Mouse (Mus musculus) frontal cortex, postnatal 10 days (tissue): ENCODE data around the gene Gpc4.

Experiments used
- DNase-seq, 2 experiments: peaks; one replicate each; pipeline ENCODE4 v3.0.0; 2022; ENCODE audit warnings: low spot score in 2 of 2, mixed read lengths in 1 of 2

The Gpc4 gene

DNA sequence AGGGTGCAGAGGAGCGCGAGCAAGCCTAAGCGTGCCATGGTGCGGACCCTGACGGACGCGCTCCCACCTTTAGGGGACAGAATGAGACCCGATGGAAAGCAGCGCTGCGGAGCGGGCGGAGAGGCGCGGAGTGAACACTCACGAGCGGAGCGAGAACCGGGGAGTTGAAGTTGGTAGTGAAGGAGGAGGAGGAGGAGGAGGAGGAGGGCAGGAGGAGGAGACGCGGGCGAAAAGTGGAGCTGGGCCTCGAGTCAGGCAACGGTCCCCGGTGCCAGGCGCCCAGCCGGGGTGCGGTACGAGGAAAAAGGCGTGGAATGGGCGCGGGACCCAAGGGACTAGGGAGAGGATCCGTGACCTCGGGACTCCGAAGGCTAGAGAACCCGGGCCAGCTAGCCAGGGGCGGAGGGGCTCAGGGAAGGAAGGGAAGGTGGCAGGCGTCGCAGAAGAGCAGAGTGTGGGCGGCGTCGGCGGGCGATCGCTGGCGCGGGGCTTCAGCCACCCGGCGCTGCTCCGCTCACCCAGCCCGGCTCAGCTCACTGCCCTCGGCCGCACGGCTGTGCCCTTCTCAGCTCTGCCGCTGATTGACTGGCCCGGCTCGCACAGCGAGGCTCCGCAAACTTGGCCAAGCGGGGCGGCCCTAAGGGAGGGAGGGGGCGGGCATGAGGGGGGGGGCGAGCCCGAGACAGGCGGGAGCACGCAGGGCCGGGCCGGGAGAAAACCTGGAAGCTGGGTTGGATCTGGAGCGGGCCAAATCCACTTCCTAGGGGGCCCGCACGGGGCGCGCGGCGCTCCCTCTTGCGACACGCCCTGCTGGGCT is at the start of gene Gpc4:
Gpc4 (minus strand) TSS at position 515 of the 817 bp plus-strand sequence.
- DNase-seq: peak; percentile 23 to 50

- DNase-seq: no peak
Measured at GRCm38 (mm10) chrX:52212846-52213245, 47.8 kb upstream of the Gpc4 start.

- no peak for DNase-seq
Measured at GRCm38 (mm10) chrX:52199836-52200235, 34.8 kb upstream of the Gpc4 start.

GRCm38 (mm10) chrX:52193311-52193968 is 28.4 kb upstream of the Gpc4 start:
- DNase-seq: no peak

DNA sequence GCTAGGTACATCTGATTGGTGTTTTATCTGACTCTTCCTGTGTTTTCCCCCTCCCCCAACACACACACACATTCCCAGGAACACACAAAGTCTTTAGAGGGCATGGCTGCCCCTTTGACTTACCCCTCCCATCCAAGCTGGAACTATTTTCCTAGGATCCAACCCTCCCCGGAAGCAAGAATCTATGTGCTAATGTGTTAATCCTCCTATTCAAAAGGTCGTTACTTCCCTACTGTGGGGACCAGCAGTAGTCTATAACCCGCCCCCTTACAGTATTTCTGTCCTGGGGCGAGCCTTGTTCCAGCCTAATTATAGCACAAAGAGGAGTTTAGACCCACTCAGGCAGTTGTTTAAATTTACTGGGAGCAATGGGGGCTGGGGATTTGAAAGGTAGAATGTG is 24.0 kb upstream of the Gpc4 start:
- no peak for DNase-seq

DNA sequence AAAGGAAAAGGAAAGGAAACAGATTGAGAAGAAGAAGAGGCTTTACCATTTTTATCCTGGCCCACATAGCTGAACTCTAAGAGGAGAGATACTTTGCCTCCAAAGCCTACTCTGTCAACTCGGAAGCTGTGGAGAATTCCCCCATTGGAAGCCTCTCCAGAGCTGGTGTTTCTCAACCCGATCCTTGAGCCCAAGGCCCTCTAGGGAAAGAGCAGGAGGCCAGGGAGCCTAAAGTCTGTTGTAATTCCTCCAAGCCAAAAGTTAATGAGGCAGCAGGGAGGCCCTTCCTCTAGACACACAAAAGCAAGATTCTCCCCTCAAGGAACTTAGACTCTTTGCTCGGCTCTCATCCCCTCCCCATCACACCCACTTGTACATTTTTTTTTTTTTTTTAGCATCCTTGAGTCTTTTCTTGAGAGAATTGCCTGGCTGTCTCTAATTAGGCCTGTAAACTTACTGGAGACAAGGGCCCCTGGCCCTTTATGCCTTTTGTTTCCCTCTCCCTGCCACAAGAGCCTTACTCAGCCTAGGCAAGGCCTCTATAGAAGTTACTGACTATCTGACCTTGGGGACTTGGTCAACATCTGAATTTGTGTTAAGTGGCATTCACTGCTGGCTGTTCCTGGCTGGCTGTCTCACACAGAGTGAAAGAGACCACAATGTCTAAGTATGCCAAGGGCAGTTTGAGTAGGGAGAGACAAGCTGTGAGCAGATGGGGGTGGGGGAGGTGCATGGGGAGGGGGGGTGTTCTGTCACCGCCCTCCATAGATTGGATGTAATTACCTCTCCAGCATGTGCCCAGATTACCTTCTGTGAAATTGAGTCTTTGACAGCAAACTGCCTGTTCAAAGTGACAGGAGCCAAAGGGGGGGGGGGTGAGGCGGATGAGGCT is 18.7 kb upstream of the Gpc4 start:
- no peak for DNase-seq

DNA sequence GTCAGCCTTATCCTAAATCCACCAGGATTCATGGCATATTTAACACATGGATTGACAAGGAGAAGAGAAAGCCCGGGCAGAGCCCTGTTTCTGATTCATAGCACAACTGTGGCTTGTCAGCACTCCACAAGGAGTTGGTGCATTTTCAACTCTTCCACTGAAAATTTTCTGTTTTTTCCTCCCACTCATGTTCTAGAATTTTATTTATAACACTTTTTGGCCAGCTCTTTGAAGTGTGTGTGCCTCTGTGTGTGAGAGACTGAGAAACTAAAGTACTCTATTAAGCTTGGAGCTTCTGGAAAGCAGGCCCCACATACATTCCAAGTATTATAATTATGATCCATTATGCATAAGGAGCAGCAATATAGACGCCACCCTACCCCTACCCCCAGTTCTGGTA is 16.3 kb upstream of the Gpc4 start:
- DNase-seq: no peak

DNA sequence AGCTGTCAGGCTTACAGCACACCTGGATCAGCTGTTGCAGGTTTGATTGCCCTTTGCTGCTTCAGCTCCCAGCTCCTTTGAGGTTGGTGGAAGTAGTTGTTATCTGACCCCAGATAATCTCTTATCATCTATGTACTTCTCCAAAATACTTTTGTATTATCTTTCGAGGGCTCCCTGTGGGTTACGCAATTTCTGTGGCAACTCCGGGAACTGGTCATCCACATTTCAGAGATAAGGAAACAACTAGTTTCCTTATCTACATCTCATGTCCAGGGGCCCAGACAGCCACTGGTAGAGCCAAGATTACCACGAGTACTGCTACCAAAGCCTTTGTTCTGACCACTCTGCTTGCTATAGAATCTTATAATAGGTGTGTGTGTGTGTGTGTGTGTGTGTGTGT is 12.0 kb upstream of the Gpc4 start:
- no peak for DNase-seq

GRCm38 (mm10) chrX:52167519-52168244 is 2.6 kb upstream of the Gpc4 start:
- DNase-seq: no peak

- no peak for DNase-seq
Measured at GRCm38 (mm10) chrX:52165555-52165938, 495 bp upstream of the Gpc4 start.

GRCm38 (mm10) chrX:52164134-52164737 is 816 bp downstream of the Gpc4 start:
- no peak for DNase-seq

DNA sequence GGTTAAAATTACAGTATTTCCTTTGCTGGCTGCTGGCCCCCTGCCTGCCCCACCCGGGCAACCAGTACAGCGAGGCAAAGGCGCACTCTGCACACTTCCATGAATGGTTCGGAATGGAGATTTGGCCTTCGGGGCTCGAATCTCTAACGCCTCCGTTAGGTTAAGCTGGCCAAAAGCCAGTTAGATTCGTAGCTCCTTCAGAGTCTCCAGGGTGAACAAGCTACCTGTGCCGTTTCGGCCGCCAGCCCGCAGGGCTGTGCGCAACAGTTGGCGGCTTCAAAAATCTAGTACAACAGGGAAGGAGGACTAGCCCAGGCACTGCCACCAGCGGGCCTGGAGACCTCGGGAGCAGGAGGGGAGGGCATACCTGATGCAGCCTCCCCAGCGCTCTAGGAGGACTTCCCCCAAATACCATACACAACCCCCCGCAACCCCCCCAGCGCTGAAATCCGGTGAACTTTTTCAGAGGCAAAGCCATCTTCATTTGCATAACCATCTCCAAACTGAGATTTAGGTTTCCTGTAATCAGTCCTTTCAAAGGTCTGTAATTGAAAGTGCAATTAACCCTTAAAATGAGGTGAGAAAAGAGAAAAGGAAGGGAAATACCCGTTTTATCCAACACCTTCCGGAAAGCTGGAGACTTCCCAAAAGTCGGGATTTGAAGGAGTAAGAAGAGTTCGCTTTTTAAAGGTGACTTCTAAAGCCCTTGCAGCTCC is 1.5 kb downstream of the Gpc4 start:
- no peak for DNase-seq

- DNase-seq: no peak
Measured at GRCm38 (mm10) chrX:52162756-52163155, 2.3 kb downstream of the Gpc4 start.

- no peak for DNase-seq
Measured at GRCm38 (mm10) chrX:52162206-52162605, 2.8 kb downstream of the Gpc4 start.

DNA sequence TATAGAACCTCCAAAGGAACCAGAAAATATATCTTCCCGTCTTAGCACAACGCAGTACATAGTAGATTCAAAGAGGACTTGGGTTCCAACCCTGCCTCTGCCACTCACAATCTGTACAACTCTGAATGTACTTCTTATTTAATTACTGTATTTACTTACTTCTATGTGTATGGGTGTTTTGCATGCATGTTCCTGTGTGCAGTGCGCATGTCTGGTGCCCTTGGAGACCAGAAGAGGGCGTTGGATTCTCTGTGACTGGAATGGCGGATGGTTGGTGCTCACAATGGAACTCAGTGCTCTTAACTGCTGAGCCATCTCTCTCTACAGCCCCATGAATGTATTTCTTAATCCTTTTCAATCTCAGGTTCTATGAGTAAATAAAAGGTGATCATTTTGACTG is 5.4 kb downstream of the Gpc4 start:
- no peak for DNase-seq

GRCm38 (mm10) chrX:52155408-52155953 is 9.6 kb downstream of the Gpc4 start:
- DNase-seq: no peak

DNA sequence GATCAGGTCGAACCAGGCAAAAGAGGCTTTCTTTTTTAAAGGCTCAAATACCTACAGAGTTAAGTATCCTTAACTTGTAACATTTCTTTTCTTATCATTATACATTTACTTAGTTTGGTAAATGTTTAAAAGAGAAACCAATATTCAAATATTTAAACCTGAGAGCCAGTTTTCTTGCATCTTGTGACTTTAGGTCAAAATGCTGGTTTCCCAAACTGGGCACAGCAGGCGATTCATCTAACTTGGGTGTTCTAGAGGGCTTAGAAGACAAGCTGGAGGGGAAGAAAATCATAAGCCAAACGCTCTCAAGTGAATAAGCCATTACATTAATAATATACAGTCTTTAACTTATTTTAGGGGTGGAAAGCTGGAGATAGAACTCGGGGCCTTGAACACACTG is 10.2 kb downstream of the Gpc4 start:
- DNase-seq: no peak

- no peak for DNase-seq
Measured at GRCm38 (mm10) chrX:52153451-52153850, 11.6 kb downstream of the Gpc4 start.

DNA sequence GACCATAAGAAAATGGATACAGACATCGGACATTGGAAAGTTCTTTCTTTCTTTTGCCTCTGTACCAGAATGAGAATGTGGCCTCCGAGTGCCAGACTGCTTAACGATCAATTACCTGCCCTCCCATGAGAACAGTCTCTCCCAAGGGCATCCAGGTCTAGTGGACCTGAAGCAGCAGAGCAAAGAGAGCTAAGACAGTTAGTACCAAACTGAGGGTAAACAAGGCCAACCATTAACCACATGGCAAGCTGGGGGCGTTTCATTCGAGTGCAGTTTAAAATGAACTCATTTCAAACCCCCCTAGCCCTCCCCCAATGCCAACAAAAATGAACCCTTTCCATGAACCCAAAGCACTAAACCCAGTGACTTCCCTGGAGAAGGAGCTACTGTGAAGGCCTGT is 12.1 kb downstream of the Gpc4 start:
- DNase-seq: no peak

DNA sequence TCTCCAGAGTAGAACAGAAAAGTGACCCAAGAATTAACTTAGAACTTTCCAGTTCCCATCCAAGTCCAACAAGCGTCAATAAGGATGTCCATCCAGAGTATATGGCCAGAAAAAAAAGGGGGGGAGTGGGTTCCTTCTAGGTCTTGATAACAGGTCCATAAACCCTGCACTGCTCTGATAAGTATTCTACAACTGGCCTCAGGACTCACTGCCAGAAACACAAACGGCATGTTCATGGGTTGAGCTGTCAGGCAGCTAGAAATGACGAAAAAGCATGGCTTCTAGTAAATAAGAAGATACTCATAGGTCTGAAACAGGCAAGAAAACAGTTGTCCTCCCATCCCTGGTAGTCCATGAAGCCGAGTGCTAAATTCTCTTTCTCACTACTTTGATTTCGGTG is 13.5 kb downstream of the Gpc4 start:
- no peak for DNase-seq
